Mouse (Mus musculus) heart, embryonic 12.5 days (tissue): ENCODE results near the gene Tmem97. TPM values are rescaled to one million over a fixed set of nuclear protein-coding genes. Genes with fewer than 3 reads are reported as not detected.

ENCODE experiments used
- ATAC-seq: fragments of 200-750 bp; cut with Nextera tagmentation; 2 replicates; pipeline ENCODE4 v1.8.0; 2017; ENCODE audit warnings: moderate TSS enrichment, moderate library complexity; ENCODE audit not compliant: insufficient number of reproducible peaks, low FRiP score
- H3K27ac ChIP-seq: fragments of 300-500 bp; sonication (generic); 2 replicates; pipeline ENCODE4 v1.5.1; 2016; ENCODE audit warnings: mild to moderate bottlenecking, moderate library complexity; ENCODE audit not compliant: poor library complexity, severe bottlenecking
- H3K27me3 ChIP-seq: fragments of 300-500 bp; sonication (generic); replicated peaks from 2 replicates; pipeline ENCODE4 v1.6.1; 2016; ENCODE audit warnings: mild to moderate bottlenecking, moderate library complexity
- H3K36me3 ChIP-seq: fragments of 300-500 bp; sonication (generic); 2 replicates; pipeline ENCODE4 v1.6.1; 2016; ENCODE audit warnings: mild to moderate bottlenecking, moderate library complexity
- H3K4me1 ChIP-seq: fragments of 300-500 bp; sonication (generic); replicated peaks from 2 replicates; pipeline ENCODE4 v1.6.1; 2016; ENCODE audit warnings: mild to moderate bottlenecking
- H3K4me2 ChIP-seq: fragments of 300-500 bp; sonication (generic); 2 replicates; pipeline ENCODE4 v1.6.1; 2016; ENCODE audit warnings: mild to moderate bottlenecking, moderate library complexity
- H3K4me3 ChIP-seq: fragments of 300-500 bp; sonication (generic); 2 replicates; pipeline ENCODE4 v1.5.1; 2016; ENCODE audit warnings: mild to moderate bottlenecking
- H3K9ac ChIP-seq: fragments of 300-500 bp; sonication (generic); 2 replicates; pipeline ENCODE4 v1.6.1; 2016; ENCODE audit warnings: mild to moderate bottlenecking, moderate library complexity
- H3K9me3 ChIP-seq: fragments of 300-500 bp; sonication (generic); replicated peaks from 2 replicates; pipeline ENCODE4 v1.6.1; 2016; ENCODE audit warnings: mild to moderate bottlenecking, moderate library complexity
- WGBS: fragments of 180-500 bp; shearing (Covaris S2); methylation state at CpG from one replicate; pipeline ENCODE4 v1.1.7; 2016; 5-methylcytosine and 5-hydroxymethylcytosine counted together
- polyA plus RNA-seq: library from polyadenylated mRNA; unstranded; fragments of >200 nt; fragmentation: Nextera tagmentation; extraction: Ambion mirVana; gene quantifications from 2 replicates; pipeline ENCODE4 v1.2.1, GENCODE M21; 2016

Gene Tmem97
- polyA plus RNA-seq, 1 experiment from 2014 or later = 58.4 TPM

- ATAC-seq = peak; percentile 98
Observed at GRCm38 (mm10) chr11:78512025-78512957, 38.3 kb downstream of the Tmem97 start, which contains the start of the genes Tmem199 and Poldip2. Gene Tmem199, minus strand, starts transcription at chr11:78512172. Gene Poldip2, plus strand, starts transcription at chr11:78512193.

GRCm38 (mm10) chr11:78509148-78509547 lies 41.4 kb downstream of the Tmem97 start:
- Histone ChIP-seq H3K4me2 (no peak overlapping the region), H3K4me1 (peaks cover 14% of the 10 kb centered on the region), H3K4me3 (no peak overlapping the region), H3K36me3 (peaks cover 48% of the 10 kb centered on the region), H3K27ac (no peak overlapping the region), H3K27me3 (no peaks in the 10 kb centered on the region), H3K9ac (no peak overlapping the region), H3K9me3 (no peaks in the 10 kb centered on the region)
- 81% methylated on average over 5 of the region's 5 CpGs for WGBS
- no peak for ATAC-seq

More at GRCm38 (mm10) chr11:78512025-78512957, 38.3 kb downstream of the Tmem97 start, which contains the start of the genes Tmem199 and Poldip2:
- Histone ChIP-seq H3K27ac (peak within 1 kb of the TSS; percentile 73), H3K4me3 (peak within 1 kb of the TSS; percentile 81), H3K9ac (peak within 1 kb of the TSS; percentile 92), H3K36me3 (peaks cover 62% of the 10 kb centered on the region), H3K4me2 (peak within 1 kb of the TSS; percentile 79), H3K9me3 (no peaks in the 10 kb centered on the region), H3K27me3 (no peaks in the 10 kb centered on the region), H3K4me1 (peaks cover 14% of the 10 kb centered on the region)
- under 1% methylated on average over 67 of the region's 67 CpGs for WGBS

GRCm38 (mm10) chr11:78505430-78505829 lies 45.1 kb downstream of the Tmem97 start:
- no peak overlapping the region for H3K9ac ChIP-seq
- H3K27ac ChIP-seq = no peak overlapping the region
- no peaks in the 10 kb centered on the region for H3K4me1 ChIP-seq
- ATAC-seq = no peak
- 77% methylated on average over 3 of the region's 3 CpGs for WGBS
- no peak overlapping the region for H3K4me3 ChIP-seq
- H3K4me2 ChIP-seq = no peak overlapping the region
- H3K9me3 ChIP-seq = no peaks in the 10 kb centered on the region
- H3K27me3 ChIP-seq = peaks cover 25% of the 10 kb centered on the region
- peaks cover 43% of the 10 kb centered on the region for H3K36me3 ChIP-seq

DNA sequence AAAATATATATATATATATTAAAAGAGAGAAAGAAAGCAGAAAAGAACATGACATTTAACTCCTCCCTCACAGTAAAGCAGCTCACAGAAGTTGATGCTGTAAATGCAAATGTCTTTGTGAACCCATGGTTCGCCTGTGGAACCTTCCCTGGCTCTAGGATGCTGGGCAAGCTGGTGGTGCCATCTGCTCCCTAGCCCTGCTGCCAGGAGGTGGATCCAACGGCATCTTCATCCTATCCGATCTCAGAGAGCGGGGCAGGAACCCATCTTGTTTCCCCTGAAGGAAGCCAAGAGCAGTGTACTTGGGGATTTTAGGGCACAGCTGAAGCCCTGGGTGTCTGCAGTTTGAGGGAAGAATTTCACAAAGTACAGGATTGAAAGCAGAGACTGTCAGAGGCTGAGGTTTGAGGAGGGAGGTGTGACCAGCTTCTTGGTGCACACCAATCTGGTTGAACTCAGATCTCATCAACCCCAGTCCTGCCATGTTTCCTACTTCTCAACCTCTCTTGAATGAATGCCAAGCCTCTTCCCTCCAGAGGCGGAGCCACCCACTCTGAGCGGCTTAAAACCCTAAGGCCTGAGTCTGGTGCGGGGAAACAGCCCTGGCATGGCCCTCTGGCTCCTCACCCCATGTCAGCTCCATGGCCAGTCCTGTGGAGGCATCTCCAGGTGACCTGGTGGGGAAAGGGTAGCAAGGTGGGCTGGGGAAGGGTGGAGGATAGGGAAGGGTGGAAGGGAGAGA lies 47.5 kb downstream of the Tmem97 start, which contains the start of gene Sebox:
Sebox (plus strand) TSS at position 539 of the 742 bp plus-strand sequence.
- ATAC-seq = no peak
- Histone ChIP-seq H3K4me3 (no peak within 1 kb of the TSS), H3K27ac (no peak within 1 kb of the TSS), H3K9ac (no peak within 1 kb of the TSS), H3K4me2 (no peak within 1 kb of the TSS), H3K9me3 (no peaks in the 10 kb centered on the region), H3K27me3 (peaks cover 48% of the 10 kb centered on the region), H3K4me1 (no peaks in the 10 kb centered on the region), H3K36me3 (peaks cover 21% of the 10 kb centered on the region)
- WGBS = 65% methylated on average over 7 of the region's 7 CpGs

- H3K9ac ChIP-seq = no peak overlapping the region
- H3K4me1 ChIP-seq = peaks cover 13% of the 10 kb centered on the region
- peaks cover 6% of the 10 kb centered on the region for H3K36me3 ChIP-seq
- no peak overlapping the region for H3K4me2 ChIP-seq
- ATAC-seq = no peak
- 77% methylated on average over 20 of the region's 20 CpGs for WGBS
- no peak overlapping the region for H3K27ac ChIP-seq
- H3K27me3 ChIP-seq = peaks cover 61% of the 10 kb centered on the region
- no peaks in the 10 kb centered on the region for H3K9me3 ChIP-seq
- no peak overlapping the region for H3K4me3 ChIP-seq
Observed at GRCm38 (mm10) chr11:78501529-78501928, 49.0 kb downstream of the Tmem97 start.

- H3K27me3 ChIP-seq = peaks cover 69% of the 10 kb centered on the region
- H3K4me1 ChIP-seq = peaks cover 13% of the 10 kb centered on the region
- H3K9ac ChIP-seq = no peak overlapping the region
- no peak overlapping the region for H3K27ac ChIP-seq
- H3K4me3 ChIP-seq = no peak overlapping the region
- no peaks in the 10 kb centered on the region for H3K36me3 ChIP-seq
- H3K4me2 ChIP-seq = no peak overlapping the region
- no peaks in the 10 kb centered on the region for H3K9me3 ChIP-seq
- WGBS = 75% methylated on average over 9 of the region's 9 CpGs
- ATAC-seq = no peak
Observed at GRCm38 (mm10) chr11:78500623-78501202, 49.9 kb downstream of the Tmem97 start.

DNA sequence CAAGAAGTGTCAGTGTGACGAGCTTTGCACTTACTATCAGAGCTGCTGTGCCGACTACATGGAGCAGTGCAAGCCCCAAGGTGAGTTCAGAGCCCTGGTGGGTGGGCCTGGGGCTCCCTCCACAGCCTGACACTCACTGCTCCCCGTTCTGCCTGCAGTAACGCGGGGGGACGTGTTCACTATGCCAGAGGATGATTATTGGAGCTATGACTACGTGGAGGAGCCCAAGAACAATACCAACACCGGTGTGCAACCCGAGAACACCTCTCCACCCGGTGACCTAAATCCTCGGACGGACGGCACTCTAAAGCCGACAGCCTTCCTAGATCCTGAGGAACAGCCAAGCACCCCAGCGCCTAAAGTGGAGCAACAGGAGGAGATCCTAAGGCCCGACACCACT lies 51.0 kb downstream of the Tmem97 start:
- ATAC-seq = no peak
- no peak overlapping the region for H3K27ac ChIP-seq
- WGBS = 43% methylated on average over 16 of the region's 16 CpGs
- no peaks in the 10 kb centered on the region for H3K36me3 ChIP-seq
- H3K9ac ChIP-seq = no peak overlapping the region
- H3K4me2 ChIP-seq = no peak overlapping the region
- H3K9me3 ChIP-seq = no peaks in the 10 kb centered on the region
- H3K27me3 ChIP-seq = peaks cover 80% of the 10 kb centered on the region
- H3K4me3 ChIP-seq = no peak overlapping the region
- peaks cover 13% of the 10 kb centered on the region for H3K4me1 ChIP-seq

DNA sequence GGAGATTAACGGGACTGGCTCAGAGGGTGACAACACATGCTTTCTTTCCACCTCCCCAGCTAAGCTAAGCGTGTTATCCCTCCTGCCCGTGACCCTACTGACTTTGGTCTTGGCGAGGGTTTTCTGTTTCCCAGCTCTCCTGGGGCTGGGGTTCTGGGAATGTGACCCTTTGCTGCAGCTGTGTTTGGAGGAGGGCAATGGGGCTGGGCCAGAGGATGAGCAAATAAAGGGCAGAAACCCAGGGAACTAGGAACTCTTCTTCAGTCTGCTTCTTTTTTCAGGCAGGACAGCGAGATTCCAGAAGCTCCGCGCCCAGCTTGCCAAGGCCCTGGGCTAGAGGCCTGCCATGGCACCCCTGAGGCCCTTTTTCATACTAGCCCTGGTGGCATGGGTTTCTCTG lies 51.6 kb downstream of the Tmem97 start, which contains the start of gene Vtn:
Vtn (plus strand) TSS at position 88 of the 400 bp plus-strand sequence.
- Histone ChIP-seq H3K4me2 (peak within 1 kb of the TSS; percentile 97), H3K4me3 (peak within 1 kb of the TSS; percentile 57), H3K4me1 (peaks cover 13% of the 10 kb centered on the region), H3K9ac (no peak within 1 kb of the TSS), H3K9me3 (no peaks in the 10 kb centered on the region), H3K36me3 (no peaks in the 10 kb centered on the region), H3K27me3 (peaks cover 85% of the 10 kb centered on the region), H3K27ac (no peak within 1 kb of the TSS)
- WGBS = 63% methylated on average over 7 of the region's 7 CpGs
- ATAC-seq = no peak

GRCm38 (mm10) chr11:78497544-78498522 lies 52.7 kb downstream of the Tmem97 start, which contains the start of gene Sarm1:
Gene Sarm1, minus strand, starts transcription at chr11:78497754.
- Histone ChIP-seq H3K27ac (no peak within 1 kb of the TSS), H3K9ac (peak within 1 kb of the TSS; percentile 35; the same call in 1 of the 2 replicates), H3K4me1 (peaks cover 13% of the 10 kb centered on the region), H3K4me2 (peak within 1 kb of the TSS; percentile 97), H3K9me3 (no peaks in the 10 kb centered on the region), H3K4me3 (peak within 1 kb of the TSS; percentile 57), H3K36me3 (no peaks in the 10 kb centered on the region), H3K27me3 (peaks cover 85% of the 10 kb centered on the region)
- peak; percentile 93 for ATAC-seq
- WGBS = 3% methylated on average over 36 of the region's 36 CpGs

GRCm38 (mm10) chr11:78497071-78497541 lies 53.5 kb downstream of the Tmem97 start:
- Histone ChIP-seq H3K27me3 (peaks cover 87% of the 10 kb centered on the region), H3K9ac (peak overlapping the region; percentile 35; the same call in 1 of the 2 replicates), H3K4me2 (peak overlapping the region; percentile 97), H3K4me1 (peaks cover 13% of the 10 kb centered on the region), H3K4me3 (peak overlapping the region; percentile 57), H3K27ac (no peak overlapping the region), H3K36me3 (no peaks in the 10 kb centered on the region), H3K9me3 (no peaks in the 10 kb centered on the region)
- ATAC-seq = no peak
- under 1% methylated on average over 44 of the region's 44 CpGs for WGBS
